ENCODE assay signal across 17 mouse cellular contexts in the genomic region with DNA sequence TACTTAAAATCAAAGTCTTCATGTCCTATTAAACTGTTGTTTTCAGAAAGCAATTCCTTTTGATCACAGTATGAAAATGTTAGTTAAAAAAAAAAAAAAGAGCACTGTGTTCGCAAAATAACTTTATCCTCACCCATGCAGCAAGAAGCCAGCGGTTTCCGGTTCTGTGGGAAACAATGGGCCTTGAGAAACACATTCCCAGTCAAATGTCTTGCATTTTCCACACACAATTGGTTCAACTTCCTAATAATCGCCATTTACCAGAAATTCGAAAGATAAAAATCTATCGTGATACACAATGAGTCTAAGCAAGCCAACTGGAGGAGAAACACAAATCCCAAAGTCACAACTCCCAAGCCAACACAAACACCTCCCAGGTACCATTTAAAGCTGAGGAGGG. TPM values are rescaled to one million over a fixed set of nuclear protein-coding genes. Genes with fewer than 3 reads are reported as not detected.
DNase-seq lines count a peak whose midpoint lies in the region; ATAC-seq and TF ChIP-seq lines count a peak whose summit lies in the region.
"Had no signal": no experiment of that assay in that cellular context is flagged by ENCODE, and none has a peak within 500 bp of the region (broad histone marks: within the 10 kb centered on the region; RNA-seq: fewer than 3 reads in every experiment).

No protein-coding gene starts in this region.

- no peak overlapping the region for H3K4me3 ChIP-seq in ES-E14 (ENCODE audit: insufficient read depth in 1 of 2, low read depth in 1 of 2, low read length in 2 of 2, poor library complexity in 1 of 2, severe bottlenecking in 1 of 2)
- H3K4me3 ChIP-seq in heart, embryonic 13.5 days, result no peak overlapping the region
- no peak overlapping the region for H3K4me3 ChIP-seq in kidney, embryonic 16.5 days (ENCODE audit: low read length)
- H3K4me3 ChIP-seq: embryonic facial prominence, embryonic 12.5 days; forebrain, embryonic 10.5 days; intestine, embryonic 15.5 days; limb, embryonic 13.5 days; midbrain, embryonic 15.5 days; neural tube, embryonic 13.5 days had no signal

- ATAC-seq in heart, embryonic 13.5 days (ENCODE audit: extremely low read depth, insufficient number of reproducible peaks, low FRiP score, low TSS enrichment), result no peak
- no peak for ATAC-seq in kidney, embryonic 16.5 days (ENCODE audit: low FRiP score, low TSS enrichment)
- ATAC-seq: intestine, embryonic 15.5 days; midbrain, embryonic 15.5 days had no signal

- DNase-seq in heart, adult 9 months (ENCODE audit: low spot score in 2 of 2), result peak; percentile 61 to 68
- no peak for DNase-seq in heart, postnatal 36 days
- DNase-seq in ES-E14 (ENCODE audit: low read depth, low spot score), result no peak
- no peak for DNase-seq in urinary bladder, postnatal 25 days (ENCODE audit: low spot score)
- no peak for DNase-seq in left cerebral cortex, adult 9 months (ENCODE audit: low spot score in 2 of 2)
- DNase-seq in layer of hippocampus, adult 8-10 months (ENCODE audit: low spot score in 2 of 2), result no peak
- DNase-seq: cerebellum, postnatal 36 days; lung, adult 18-20 months; spleen, adult 18-20 months had no signal

- peaks cover 16 to 35% of the 10 kb centered on the region in 2 experiments for H3K4me1 ChIP-seq in ES-E14 (ENCODE audit: control insufficient read depth in 2 of 2, insufficient read depth in 2 of 2, low read length in 2 of 2, poor library complexity in 1 of 2)
- H3K4me1 ChIP-seq in heart, embryonic 13.5 days, result peaks cover 80% of the 10 kb centered on the region
- peaks cover 41% of the 10 kb centered on the region for H3K4me1 ChIP-seq in kidney, embryonic 16.5 days (ENCODE audit: insufficient read depth, low read length)

- no peaks in the 10 kb centered on the region for H3K9me3 ChIP-seq in ES-E14 (ENCODE audit: control insufficient read depth, insufficient read depth, low read depth, low read length)
- no peaks in the 10 kb centered on the region for H3K9me3 ChIP-seq in heart, embryonic 13.5 days
- no peaks in the 10 kb centered on the region for H3K9me3 ChIP-seq in kidney, embryonic 16.5 days (ENCODE audit: low read length)
- H3K9me3 ChIP-seq: embryonic facial prominence, embryonic 12.5 days; forebrain, embryonic 10.5 days; intestine, embryonic 15.5 days; limb, embryonic 13.5 days; midbrain, embryonic 15.5 days; neural tube, embryonic 13.5 days had no signal

- in situ Hi-C loops in ES-E14 (cut with MboI; ENCODE audit: low sequenced_read_pairs in 2 of 2, unreplicated experiment in 2 of 2), result no loop called here

- no peak overlapping the region for H3K9ac ChIP-seq in ES-E14 (ENCODE audit: insufficient read depth, low read depth, low read length, poor library complexity, severe bottlenecking)
- H3K9ac ChIP-seq in heart, embryonic 13.5 days, result no peak overlapping the region
- no peak overlapping the region for H3K9ac ChIP-seq in kidney, embryonic 16.5 days (replicated peaks; ENCODE audit: low read length)
- H3K9ac ChIP-seq: embryonic facial prominence, embryonic 12.5 days; intestine, embryonic 15.5 days; limb, embryonic 13.5 days; midbrain, embryonic 15.5 days; neural tube, embryonic 13.5 days had no signal

- H3K4me2 ChIP-seq in heart, embryonic 13.5 days, result no peak overlapping the region
- no peak overlapping the region for H3K4me2 ChIP-seq in kidney, embryonic 16.5 days (replicated peaks; ENCODE audit: low read depth, low read length)
- H3K4me2 ChIP-seq: embryonic facial prominence, embryonic 12.5 days; intestine, embryonic 15.5 days; limb, embryonic 13.5 days; midbrain, embryonic 15.5 days; neural tube, embryonic 13.5 days had no signal

- 64% methylated on average over 6 of the region's 6 CpGs for WGBS in heart, embryonic 13.5 days
- 61% methylated on average over 6 of the region's 6 CpGs for WGBS in kidney, embryonic 16.5 days

- intact Hi-C loops in heart, postnatal 36 days (cut with DNase I), result no loop called here

- H3K36me3 ChIP-seq in ES-E14 (ENCODE audit: control insufficient read depth, insufficient read depth, low read length, poor library complexity, severe bottlenecking), result no peaks in the 10 kb centered on the region
- H3K36me3 ChIP-seq in heart, embryonic 13.5 days, result no peaks in the 10 kb centered on the region
- H3K36me3 ChIP-seq in kidney, embryonic 16.5 days (ENCODE audit: insufficient read depth, low read length), result no peaks in the 10 kb centered on the region
- H3K36me3 ChIP-seq: embryonic facial prominence, embryonic 12.5 days; intestine, embryonic 15.5 days; limb, embryonic 13.5 days; midbrain, embryonic 15.5 days; neural tube, embryonic 13.5 days had no signal

- H3K27ac ChIP-seq in ES-E14 (ENCODE audit: insufficient read depth, low read depth, low read length, poor library complexity, severe bottlenecking), result no peak overlapping the region
- H3K27ac ChIP-seq in heart, embryonic 13.5 days (replicated peaks), result peak overlapping the region; percentile 61
- H3K27ac ChIP-seq in kidney, embryonic 16.5 days (ENCODE audit: low read length), result peak overlapping the region; percentile 26; the same call in 1 of the 2 replicates
- H3K27ac ChIP-seq: forebrain, embryonic 10.5 days; intestine, embryonic 15.5 days; limb, embryonic 13.5 days; midbrain, embryonic 15.5 days; neural tube, embryonic 13.5 days had no signal

- no peaks in the 10 kb centered on the region for H3K27me3 ChIP-seq in heart, embryonic 13.5 days (replicated peaks)
- H3K27me3 ChIP-seq in kidney, embryonic 16.5 days (ENCODE audit: insufficient read depth, low read length), result no peaks in the 10 kb centered on the region
- H3K27me3 ChIP-seq: embryonic facial prominence, embryonic 12.5 days; intestine, embryonic 15.5 days; limb, embryonic 13.5 days; midbrain, embryonic 15.5 days; neural tube, embryonic 13.5 days had no signal

TF ChIP-seq in ES-E14, 5 proteins besides CTCF, POLR2A, EP300 and RAD21:
- TF ChIP-seq ZNF384 (IDR thresholded peaks at IDR 0.05; ENCODE audit: low read depth, low read length) (0 out of 2 replicates have a peak, but pooled peaks have one; percentile 42), HCFC1 (IDR thresholded peaks at IDR 0.05; ENCODE audit: borderline replicate concordance, insufficient read depth, low read length) (no peak)

RNA-seq across cellular contexts. Expression of a gene that starts 27.0 kb away (rescaled TPM):
- total RNA-seq in heart, postnatal 36 days (2021), result 10 to 100 TPM; 37.6 to 45.2 TPM
- total RNA-seq in ES-E14 (2012; rRNA removed), result 52.4 and 53.3 TPM in 2 replicates
- 27.3 and 28.8 TPM in 2 replicates for polyA plus RNA-seq in heart, embryonic 13.5 days (2015; fragmentation: Nextera tagmentation; extraction: Ambion mirVana)
- 27.9 and 30.1 TPM in 2 replicates for polyA plus RNA-seq in kidney, embryonic 16.5 days (2015; fragmentation: Nextera tagmentation; extraction: Ambion mirVana)
- total RNA-seq in layer of hippocampus, adult 8-10 months (2022), result 10 to 100 TPM; 72.2 to 96.1 (median 73.9) TPM

Comparison
In these comparisons a context has a peak if more than half of its experiments do, and no peak if none do; other contexts are left out.
1. DNase-seq: peak in heart, adult 9 months (2 of 2); none in heart, postnatal 36 days (0 of 2), ES-E14 (single experiment), urinary bladder, postnatal 25 days (single experiment), left cerebral cortex, adult 9 months (0 of 2) and layer of hippocampus, adult 8-10 months (0 of 2).